Mouse (Mus musculus) right cerebral cortex, postnatal 36 days (tissue): ENCODE results near the gene Mok.

Experiments used
- DNase-seq, 2 experiments: peaks; one replicate each; pipeline ENCODE4 v3.0.0; 2022; ENCODE audit warnings: low spot score in 2 of 2, mixed read lengths in 1 of 2

Gene Mok

DNA sequence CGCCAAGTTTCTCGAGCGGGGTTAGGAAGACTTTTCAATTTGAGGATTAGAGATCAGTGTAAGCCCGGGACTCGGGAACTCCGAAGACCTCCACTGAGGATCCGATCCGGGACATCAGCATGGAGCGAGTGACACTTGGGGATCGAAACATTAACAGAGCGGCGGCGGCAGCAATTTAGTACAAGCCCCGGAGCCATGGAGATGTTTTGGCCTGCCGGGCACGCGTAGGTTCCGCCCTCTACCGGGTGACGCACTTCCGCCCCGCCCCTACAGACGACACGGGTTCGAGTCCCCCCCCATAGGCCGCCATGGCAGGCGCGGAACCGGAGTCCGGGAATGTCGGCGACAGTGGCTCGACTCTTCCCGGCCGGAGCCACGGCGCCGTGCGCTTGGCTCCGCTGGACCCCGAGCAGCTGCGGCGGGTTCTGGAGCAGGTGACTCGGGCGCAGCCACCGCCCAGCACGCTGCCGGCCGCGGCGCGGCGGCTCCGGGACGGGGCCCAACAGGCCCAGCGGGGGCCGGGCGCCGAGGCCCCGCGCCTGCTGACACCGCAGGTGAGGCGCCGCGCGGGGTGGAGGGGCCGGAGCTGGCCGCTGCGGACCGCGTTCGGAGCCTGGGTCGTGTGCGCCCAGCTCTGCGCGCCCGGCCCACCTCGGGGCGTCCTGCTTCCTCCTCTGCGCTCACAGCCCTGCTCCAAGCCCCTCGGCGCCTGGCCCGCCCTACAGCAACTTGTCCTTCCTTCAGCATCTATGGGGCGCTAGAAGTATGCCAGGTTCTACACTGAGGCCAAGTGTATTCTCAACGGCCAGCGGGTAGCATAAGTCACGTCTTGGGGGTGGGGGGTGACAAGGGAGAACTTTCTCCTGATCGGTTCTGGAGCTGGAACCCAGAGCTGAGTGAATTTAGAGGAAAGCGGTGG lies 9.5 kb upstream of the Mok start, which contains the start of gene Zfp839:
Gene Zfp839, plus strand, starts transcription at position 244 of the 919 bp plus-strand sequence.
- peak; percentile 87 for DNase-seq

DNA sequence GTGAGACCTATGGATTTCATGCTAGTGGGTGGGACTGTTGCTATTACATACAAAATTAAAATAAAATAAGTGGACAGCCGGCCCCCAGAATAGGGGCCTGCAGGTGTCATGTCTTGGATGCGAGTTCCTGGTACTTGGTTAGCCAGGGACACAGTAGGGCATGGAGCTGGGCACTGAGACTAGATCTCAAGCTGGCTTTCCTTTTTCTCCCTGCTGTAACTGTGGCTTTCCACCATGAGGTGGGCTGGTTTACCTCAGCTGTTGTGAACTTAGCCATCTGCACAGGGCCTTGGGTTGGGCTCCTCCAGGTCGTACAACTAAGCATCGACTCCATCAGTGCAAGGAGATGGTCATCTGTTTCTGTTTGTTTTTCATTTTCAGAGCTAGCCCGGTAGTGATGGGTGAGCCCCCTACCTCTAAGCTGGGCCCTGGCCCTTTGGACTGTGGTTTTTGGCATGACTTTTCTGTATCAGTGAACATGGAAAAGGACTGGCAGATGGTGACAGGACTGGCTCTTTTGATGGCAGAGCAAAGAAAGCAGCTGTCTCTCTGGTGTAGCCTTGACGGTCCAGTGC lies 5.5 kb upstream of the Mok start:
- DNase-seq = no peak

DNA sequence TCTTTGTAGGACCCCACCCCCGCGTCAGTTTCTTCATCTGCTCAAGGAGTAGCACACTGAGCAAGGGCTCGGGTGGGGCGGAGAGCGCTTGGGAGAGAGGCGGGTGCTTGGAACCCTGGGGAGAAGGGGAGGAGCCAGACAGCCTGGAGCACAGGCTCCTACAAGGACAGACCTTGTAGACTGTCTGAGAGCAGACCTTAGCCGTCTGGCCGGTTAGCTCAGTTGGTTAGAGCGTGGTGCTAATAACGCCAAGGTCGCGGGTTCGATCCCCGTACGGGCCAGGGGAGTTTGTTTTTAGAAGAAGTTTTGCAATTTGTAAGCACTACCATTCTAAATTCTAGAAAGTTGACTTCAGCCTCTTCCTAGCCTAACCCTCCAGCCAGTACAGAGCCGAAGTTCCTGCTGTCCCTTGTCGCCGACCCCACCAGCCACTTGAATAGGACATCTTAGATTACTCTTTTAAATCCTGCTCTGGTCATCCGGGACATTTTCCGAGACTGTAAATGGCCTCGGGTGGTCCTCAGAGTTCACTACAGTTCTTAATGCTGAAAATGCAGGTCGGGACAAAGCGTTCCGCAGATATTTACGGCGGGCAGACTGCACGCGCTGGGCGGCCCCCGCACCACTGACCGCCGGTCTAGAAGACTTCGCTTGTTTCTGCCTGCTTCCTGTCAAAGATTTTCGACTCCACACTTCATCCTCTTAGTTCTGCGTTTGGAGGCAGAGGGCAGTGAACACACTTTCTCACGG lies 4.6 kb upstream of the Mok start:
- peak; percentile 66 to 76 for DNase-seq

DNA sequence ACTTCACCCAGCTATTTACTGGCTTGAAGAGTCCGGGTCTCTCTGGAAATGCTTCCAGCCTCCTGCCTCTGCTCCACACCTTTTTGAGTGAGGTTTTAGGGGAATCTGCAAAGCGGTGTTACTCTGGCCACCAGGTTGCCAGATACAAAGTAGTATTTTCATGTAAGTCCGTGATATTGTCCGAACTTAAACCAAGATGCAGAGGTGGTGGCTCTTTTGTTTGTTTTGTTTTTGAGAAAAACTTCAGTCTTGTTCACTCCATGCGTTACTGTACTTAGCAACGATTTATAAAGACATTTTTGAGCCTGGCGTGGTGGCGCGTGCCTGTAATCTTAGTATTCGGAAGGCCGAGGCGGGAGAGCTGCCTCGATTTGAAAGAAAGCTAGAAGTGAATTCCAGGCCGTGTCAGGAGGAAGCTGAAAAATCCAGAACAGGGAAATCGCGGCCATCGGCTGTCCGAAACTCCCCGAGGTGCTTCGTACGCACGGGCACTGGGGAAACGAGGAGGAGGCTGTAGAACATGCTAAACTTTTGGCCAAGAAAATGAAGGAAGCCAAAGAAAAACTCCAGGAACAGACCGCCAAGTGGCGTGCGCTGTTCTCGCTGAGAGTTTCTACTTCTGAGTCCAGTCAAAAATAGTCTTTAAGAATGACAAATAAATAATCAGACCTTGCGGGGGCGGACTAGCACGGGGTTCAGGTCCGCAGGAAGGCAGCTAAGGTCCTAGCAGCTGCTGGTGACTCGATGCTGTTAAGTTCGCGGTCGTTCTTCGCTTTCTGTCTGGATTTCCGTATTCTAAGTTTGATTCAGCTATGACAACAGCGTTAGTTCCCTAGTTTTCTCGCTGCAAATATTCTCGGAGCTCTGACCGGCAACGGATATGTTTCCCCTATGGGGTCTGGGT lies 3.7 kb upstream of the Mok start:
- DNase-seq = peak in 1 of 2 experiments; percentile 30

DNA sequence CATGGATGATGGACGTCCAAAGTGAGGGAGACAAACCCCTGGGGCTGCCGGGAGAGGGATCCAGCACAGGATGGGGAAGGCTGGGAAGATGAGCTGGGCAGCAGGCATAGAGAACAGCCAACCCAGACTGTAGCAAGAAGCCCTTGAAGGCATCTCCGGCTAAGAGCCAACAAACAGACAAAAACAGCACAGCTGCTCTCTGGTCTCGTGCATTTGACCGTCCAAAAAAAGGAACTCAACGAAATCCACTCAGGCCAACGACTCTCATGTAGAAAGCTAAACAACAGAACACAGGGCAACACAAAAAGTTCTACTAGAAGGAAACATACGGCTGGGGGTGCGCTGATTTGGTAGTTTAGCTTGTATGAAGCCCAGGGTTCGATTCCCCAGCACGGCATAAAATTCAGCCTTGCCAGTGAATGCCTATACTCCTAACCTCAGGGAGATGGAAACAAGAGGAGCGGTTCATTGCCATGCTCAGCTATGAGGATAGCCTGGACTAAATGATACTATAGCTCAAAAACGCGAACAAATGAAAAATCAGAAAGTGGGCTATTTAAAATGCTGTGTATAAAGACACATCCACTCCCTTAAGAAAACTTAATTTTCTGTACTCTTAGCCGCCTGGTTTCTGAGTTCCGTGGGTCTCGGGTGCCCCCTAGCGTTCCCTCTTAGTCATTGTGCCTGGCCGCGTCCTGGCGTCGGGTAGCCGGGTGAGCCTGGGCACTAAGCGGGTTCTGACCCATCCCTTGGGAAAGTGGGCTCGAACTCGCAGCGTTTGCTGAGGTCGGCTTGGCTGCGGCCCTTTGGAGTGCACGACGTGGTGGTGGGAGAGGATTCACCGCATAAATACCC lies 2.7 kb upstream of the Mok start:
- DNase-seq = peak; percentile 57 to 64

DNA sequence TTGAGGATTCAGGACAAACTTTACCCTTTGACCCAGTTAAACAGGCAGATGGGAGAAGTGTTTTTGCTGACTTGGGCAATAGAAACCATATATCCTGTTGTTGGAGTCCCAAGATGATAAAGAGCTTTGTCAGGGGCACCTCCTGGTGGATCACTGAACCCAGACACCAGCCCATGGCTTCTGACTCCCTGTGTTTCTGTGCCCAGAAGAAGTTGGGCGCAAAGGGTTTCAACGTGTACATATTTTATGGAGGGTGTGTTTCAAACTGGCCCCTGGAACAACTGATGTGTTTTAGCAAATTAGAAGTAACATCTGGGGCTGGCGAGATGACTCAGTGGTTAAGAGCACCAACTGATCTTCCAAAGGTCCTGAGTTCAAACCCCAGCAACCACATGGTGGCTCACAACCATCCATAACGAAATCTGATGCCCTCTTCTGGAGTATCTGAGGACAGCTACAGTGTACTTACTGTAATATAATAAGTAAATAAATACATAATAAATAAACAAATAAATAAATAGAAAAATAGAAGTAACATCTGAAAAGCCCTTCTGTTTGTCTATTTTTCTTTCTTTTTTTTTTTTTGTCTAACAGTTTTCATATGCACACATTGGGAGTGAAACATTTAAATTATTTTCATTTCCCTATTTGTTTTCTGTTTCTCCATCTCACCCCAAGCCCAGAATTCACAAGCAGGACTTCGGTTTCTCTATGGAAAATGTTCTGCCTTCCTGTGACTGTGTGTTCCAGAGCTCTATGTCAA lies 1.2 kb upstream of the Mok start:
- no peak for DNase-seq

DNA sequence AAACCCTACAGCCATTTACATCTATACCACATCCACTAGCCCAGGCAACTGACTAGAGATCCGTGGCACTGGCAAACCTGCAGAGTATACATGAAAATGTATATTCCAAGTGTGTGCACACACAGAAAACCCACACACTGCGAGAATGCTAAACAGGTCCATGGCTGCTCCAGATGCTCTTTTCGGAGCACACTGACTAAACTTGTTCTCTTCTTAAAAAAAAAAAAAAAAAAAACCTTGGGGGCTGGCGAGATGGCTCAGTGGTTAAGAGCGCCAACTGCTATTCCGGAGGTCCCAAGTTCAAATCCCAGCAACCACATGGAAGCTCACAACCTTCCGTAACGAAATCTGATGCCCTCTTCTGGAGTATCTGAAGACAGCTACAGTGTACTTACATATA lies 2.9 kb downstream of the Mok start:
- DNase-seq = no peak

DNA sequence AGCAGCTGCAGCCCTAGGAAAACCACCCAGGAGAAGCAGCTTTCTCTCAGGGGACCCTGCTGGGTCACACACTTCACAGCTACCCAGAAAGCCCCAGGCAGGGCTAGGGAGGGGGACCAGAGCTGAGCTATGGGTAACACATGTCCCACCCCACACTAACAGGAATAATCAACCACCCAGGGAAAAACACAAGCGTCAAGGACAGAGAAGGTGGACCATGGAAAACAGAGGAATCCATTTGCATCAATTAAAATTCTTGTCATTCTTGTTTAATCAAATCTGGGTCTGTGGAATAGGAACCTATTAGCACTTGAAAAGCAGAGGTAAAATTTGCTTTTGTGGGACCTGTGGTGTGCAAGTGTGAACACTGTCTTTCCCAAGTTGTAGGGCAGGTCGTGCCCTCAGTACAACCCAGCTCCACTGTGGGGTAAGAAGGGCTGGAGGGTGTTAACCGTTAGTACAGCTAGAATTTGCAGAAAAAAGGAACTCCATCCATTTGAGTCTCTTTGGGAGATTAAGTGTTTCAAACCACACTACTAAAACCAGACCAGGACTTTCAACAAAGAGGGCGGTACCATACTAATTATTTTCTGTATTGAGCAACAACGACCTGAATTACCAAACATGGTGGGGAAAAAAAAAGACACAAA lies 3.4 kb downstream of the Mok start:
- DNase-seq = no peak

DNA sequence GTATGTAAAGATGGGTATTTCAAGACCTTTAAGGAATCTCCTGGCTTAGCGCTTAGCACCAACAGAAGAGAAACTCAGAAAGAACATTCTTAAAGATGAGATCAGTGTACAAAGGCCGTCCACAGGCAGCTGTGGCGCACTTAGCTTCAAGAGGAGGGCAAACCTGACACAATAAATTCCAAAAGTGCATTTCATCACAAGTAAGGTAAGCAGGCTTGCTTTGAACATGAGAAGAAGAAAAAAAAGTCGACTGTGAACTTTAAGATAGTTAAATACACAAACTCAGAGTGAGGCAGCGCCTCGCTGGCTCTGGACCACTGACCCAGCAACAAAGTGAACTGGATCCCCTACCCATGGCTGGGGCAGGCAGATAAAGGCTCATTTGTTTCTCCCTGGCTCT lies 4.0 kb downstream of the Mok start:
- no peak for DNase-seq

DNA sequence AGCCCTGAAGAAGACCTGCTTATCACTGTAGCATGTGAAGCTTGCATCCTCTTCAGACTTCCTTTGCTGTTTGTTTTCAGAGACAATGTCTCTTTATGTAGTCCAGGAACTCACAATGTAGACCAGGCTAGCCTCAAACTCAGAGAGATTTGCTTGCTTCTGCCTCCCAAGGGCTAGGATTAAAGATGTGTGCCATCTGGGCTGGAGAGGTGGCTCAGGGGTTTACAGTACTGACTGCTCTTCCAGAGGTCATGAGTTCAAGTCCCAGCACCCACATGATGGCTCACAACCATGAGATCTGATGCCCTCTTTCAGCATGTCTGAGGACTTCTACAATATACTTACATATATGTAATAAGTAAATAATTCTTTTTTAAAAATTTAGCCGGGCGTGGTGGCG lies 5.6 kb downstream of the Mok start:
- DNase-seq = no peak

DNA sequence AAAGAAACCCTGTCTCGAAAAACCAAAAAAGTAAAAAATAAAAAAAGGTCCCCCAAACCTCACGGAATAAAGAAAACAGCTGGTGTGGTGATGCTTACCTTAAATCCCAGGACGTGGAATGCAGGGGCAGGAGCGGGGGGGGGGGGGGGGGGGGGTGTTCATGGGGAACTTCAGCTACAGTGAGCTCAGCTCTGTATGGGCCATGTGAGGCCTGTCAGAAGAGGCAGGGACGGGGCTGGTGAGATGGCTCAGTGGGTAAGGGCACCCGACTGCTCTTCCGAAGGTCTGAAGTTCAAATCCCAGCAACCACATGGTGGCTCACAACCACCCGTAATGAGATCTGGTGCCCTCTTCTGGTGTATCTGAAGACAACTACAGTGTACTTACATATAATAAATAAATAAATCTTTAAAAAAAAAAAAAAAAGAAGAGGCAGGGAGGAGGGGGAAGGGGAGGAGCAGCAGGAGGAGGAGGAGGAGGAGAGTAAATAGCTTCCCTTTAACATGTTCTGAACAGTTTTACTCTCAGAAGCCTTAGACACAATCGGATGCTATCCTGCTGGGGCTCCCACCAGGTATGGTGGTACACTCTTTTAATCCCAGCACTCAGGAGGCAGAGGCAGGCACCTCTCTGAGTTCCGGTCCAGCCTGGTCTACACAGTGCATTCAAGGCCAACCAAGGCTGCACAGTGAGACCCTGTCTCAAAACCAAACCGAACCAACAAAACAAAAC lies 10.3 kb downstream of the Mok start:
- no peak for DNase-seq

DNA sequence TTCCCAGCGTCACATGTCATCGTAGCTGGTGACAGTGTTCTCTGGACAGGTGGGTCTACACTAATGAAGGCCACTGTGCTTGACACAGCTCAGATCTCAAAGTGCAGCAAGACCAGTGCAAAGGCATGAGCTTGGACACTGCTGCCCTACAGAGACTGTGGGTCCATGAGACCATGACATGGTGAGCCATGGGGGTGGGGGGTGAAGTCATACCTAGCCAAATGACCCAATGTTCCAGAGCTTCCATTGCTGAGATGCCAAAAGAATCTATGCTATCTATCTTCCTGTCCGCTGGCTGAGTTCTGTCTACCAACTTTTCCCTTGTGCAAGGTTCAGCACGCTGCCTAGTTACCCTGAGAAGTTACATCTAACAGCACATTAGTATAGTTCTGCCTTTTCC lies 11.8 kb downstream of the Mok start:
- no peak for DNase-seq

DNA sequence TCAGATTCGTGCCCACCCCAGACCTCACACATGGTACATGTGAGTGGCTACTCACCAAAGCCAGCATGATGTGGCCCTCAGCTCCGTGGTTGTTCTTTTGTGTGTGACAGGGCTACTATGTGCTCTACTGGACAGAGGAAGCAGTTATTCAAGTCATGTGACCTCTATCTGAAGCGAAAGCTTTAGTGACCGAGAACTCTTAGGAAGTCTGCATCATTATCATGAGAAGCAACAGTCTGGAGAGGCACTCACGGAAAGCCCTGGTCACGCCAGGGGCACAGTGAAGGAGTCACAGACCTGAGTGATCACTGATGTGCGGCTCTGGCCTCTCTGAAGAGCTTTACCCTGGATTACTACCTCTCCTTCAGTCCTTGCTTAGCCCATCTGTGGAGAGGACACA lies 18.4 kb downstream of the Mok start:
- DNase-seq = no peak

DNA sequence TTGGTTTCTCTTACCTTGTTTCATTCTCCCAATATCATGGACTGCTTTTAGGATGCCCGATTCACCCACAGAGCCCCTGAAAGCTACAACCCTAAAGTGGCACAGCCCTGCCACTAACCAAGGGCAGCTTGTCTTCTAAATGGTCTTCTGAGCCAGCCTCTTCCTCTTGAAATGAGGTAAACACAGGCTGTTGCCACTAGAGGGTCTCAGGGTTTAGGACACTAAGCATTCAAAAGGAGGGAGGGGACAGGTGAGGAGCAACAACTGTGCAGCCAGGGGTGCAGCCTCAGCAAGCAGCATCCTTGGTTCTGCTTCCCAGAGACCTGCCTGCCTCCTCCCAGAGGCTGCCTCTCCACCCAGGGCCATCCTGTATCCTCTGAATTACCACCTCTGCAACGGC lies 19.0 kb downstream of the Mok start:
- no peak for DNase-seq

DNA sequence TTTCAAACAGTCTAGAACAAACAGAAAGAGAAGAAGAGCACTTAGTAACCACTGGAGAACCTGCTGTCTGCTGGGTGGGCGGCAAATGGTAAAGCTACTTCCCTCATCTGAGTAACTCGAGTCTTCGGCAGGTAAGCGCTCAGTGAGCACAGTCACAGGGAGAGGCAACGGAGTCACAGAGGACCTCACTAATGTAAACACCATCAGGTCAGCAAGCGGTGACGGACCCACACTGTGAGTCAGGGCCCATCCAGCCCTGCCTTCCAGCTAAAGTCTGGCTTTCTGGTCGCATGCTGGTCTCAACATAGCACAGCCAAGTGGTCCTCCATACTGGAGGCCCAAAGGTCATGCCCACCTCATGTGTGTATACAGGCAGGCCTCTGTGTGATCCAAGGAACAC lies 21.4 kb downstream of the Mok start:
- no peak for DNase-seq

DNA sequence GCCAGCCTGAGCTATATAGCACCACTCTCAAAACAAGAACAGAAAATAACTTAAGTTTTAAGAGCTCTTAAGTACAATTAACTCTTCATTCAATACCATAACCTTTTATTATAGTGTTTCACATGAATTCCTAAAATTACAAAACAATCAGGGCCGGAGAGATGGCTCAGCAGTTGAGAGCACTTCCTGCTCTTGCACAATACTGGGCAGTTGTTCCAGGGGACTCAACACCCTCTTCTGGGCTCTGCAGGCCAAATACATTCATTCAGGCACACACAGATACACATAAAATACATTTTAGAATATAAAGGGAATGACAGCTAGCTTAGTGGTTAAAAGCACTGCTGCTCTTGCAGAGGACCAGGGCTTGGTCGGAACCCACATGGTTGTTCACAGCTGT lies 23.9 kb downstream of the Mok start:
- no peak for DNase-seq

DNA sequence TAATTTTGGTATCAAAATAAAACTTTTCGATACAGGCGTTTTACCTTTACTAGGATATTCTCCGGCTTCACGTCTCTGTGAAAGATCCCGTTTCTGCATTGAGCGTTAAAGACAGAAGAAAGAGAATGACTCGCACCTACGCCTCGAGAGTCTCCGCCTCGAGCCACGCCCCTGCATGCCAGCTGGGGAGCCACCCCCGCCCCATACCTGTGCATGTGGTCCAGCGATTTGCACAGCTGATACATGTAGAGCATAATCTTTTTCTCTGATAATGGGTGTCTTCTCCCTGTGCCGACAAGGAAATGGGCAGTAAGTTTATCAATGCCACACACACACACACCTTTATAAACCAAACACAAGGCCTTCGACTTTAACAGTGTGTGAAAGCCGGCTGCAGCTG lies 25.8 kb downstream of the Mok start:
- no peak for DNase-seq

DNA sequence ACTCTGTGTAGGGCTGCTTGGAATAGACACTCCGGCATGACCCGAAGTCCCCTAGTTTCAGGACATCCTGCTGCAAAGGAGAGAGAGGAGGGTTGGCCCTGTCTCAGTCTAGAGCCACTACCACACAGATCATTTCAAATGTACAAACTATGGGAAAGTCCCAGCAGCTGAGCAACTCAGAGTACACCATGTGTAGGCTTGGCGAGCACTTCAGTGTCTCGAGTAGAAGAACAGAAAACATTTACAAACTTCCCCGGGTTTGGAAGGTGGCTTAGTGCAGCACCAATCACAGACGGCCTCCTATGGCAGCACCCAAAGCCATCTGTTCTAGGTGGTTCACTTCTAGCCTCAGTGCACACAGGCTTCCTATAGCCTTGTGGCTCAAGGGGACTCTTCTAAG lies 27.1 kb downstream of the Mok start:
- no peak for DNase-seq

DNA sequence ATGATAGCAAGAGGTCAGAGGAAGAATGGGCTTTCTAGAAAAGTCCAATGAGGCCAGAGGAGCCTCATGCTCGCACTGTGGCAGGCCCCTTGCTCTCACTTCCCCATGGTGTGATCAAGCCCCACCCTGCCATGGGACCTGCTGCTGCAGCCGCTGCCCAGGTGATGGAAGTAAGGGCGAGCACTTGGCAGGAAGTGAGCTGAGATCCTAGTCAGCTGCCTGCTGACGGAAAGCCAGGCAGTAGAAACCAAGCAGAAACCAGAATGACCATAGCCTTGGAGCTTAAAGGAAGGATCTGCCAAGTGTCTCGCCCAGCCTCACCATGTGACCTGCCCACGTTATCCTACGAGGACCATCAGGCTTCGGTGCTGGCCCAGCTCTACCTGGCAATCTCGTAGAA lies 27.6 kb downstream of the Mok start:
- DNase-seq = no peak
